Mouse (Mus musculus): ENCODE measurements around the gene Dop1b. TPM values are rescaled to one million over a fixed set of nuclear protein-coding genes. Genes with fewer than 3 reads are reported as not detected.
"Not testable (repeated sequence)": the region's sequence is repeated elsewhere in the genome, so short reads cannot be mapped to it uniquely, and the experiment has no call there.

Dop1b gene
- total RNA-seq (2021), result 10 to 100 TPM; 17.6 to 21.8 TPM
- long read RNA-seq, experiment 1, partial matches to known transcripts, result 0 of 1 reads
- long read RNA-seq, experiment 1, other reads (novel, unspliced or antisense), result 1 of 1 reads
- long read RNA-seq, experiment 2, partial matches to known transcripts, result 1 of 1 reads
- long read RNA-seq, experiment 2, other reads (novel, unspliced or antisense), result 0 of 1 reads

DNA sequence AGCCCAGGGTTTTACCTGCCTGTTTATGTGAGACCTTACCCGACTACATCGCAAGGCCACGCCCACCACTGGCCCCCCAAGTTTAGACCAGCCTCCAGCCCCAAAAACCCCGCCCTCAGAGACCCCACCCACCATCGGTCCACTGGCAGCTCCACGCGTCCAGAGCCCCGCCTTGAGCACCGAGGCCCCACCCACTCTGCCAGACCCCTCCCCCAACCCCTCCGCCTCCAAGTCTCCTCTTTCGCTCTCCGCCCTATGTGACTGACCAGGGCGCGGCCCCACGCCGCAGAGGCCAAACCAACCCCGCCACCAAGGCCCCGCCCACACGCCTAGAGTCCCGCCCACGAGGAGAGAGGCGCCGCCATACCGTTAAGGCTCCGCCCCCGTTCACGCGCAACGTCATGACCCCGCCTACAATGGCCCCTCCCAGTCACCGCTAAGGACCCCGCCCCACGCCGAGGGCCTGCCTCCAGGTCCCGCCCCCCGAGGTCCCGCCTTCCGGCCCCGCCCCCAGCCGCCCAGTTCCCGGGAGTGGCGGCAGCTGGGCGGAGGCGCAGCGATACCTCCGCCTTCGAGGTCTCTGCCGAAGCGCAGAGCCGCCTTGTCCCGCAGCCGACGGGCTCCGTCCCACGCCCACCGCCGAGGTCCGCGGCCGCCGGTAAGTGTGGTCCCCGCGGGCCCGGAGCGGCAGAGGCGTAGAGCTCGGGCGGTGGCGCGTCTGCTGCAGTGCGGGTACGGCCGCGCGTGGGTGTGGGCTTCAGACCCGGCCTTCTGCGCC is at the start of gene Dop1b:
Gene Dop1b, plus strand, starts transcription at position 494 of the 778 bp plus-strand sequence.
- DNase-seq (ENCODE audit: low spot score in 2 of 2), result peak; percentile 99 to 100

DNA sequence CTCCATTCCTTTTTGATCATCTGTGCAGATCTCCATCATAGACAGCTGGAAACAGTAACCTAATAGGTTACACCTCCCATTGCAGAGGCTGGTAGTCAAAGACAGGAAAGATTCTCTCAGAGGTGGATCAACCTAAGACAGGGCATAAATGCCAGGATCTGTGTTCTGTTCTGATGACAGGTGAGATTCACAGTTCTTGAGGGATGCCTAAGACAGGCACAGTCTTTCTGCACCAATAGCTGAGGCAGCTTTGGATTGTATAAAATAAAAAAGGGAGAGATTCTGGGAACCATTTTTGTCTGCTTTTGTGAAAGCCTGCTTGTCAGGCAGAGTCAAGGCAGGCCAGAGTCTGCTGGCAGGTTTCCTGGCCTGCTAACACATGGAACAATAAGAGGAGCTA is 43.7 kb upstream of the Dop1b start:
- DNase-seq (ENCODE audit: low spot score in 2 of 2), result no peak

DNA sequence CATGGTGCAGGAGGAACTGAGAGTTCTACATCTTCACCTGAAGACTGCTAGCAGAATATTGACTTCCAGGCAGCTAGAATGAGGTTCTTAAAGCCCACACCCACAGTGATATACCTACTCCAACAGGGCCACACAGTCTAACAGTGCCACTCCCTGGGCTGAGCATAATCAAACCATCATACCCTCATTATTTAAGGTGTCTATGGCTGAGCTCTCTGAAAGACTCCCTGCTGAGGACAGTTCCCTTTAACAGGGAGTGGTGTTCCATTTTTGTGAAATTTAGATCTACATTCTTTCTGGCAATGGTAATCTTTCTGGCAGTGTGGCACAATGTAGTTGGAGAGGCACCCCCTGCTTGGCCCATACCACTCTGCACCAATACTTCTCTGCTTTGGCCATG is 42.2 kb upstream of the Dop1b start:
- DNase-seq (ENCODE audit: low spot score in 2 of 2), result no peak

DNA sequence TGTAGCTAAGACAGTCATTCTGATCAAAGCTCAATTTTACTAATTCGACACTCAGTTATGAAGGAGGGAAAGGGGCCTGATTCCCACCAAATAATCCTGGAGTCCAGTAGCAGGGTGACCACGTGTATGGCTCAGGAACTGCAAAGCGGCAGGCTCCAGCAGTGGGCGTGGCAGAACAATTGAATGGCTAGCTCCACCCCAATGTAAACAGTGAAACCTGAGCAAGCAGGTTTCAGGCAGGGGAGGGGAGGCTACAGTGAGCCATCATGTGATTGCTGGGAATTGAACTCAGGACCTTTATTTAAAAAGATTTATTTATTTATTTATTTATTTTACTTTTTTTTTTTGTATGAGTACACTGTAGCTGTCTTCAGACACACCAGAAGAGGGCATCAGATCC is 41.2 kb upstream of the Dop1b start:
- not testable (repeated sequence) for DNase-seq (ENCODE audit: low spot score in 2 of 2)

DNA sequence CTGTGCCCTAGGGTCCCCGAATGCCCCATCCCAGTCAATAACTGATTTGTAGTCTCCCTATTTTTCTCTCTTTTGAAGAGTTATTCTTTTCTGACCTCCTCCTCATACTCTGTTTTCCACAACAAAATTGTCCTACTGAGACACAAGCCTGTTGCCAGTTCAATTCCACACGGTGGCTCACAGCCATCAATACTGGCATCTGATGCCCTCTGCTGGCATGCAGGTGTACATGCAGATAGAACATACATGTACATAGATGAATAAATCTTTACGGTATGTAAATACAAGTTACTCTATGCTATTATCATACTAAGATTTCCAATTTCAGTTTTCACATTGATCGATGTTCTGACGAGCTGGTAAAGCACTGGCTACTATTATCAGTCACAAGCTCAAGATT is 40.6 kb upstream of the Dop1b start:
- DNase-seq (ENCODE audit: low spot score in 2 of 2), result no peak

DNA sequence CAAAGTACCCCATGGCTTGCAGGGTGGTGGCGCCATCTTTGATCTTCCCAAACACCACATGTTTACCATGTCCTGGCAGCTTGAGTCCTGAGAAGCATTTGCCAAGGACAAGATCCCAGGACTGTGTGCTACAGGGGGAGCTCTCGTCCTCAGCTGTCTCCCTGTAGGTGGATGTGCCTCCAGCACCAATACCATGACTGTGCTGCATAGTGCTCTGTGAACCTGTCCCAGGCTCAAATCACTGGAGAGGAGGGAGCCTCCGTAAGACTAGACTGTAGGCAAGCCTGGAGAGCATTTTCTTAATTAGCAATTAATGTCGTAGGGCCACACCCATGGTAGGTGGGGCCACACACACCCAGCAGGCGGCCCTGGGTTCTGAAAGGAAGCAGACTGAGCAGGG is 35.3 kb upstream of the Dop1b start:
- DNase-seq (ENCODE audit: low spot score in 2 of 2), result no peak

DNA sequence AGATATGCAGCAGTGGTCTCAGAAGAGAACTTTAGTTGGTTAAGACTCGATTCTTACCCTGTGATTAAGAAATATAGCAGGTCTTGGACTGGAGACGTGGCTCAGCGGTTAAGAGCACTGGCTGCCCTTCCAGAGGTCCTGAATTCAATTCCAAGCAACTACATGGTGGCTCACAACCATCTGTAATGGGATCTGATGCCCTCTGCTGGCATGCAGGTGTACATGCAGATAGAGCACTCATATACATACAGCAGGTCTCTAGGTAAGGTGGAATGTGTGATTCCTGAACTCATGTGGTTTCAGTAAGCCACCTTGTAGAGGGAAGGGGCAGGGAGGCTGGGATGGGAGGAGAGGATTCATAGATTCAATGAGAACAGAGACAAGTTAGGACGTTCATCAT is 33.5 kb upstream of the Dop1b start:
- no peak for DNase-seq (ENCODE audit: low spot score in 2 of 2)

DNA sequence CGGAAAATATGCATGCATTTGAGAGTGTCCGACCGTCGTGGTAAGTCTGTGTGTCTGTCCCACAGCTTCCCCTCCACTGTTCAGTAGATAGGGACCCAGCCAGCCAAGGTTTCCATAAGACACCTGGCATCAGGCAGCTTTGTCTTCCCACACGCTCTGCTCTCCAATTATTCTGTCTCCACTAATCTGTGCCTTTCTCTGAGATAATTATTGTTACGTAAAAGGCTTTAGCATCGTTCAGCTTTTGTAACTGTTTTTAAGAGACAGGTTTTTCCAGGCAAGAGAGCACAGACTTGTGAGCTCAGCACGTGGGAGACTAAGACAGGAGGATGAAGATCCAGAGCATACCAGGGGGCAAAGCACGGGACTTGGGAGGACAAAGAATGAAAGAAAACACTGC is 32.5 kb upstream of the Dop1b start:
- DNase-seq (ENCODE audit: low spot score in 2 of 2), result no peak

DNA sequence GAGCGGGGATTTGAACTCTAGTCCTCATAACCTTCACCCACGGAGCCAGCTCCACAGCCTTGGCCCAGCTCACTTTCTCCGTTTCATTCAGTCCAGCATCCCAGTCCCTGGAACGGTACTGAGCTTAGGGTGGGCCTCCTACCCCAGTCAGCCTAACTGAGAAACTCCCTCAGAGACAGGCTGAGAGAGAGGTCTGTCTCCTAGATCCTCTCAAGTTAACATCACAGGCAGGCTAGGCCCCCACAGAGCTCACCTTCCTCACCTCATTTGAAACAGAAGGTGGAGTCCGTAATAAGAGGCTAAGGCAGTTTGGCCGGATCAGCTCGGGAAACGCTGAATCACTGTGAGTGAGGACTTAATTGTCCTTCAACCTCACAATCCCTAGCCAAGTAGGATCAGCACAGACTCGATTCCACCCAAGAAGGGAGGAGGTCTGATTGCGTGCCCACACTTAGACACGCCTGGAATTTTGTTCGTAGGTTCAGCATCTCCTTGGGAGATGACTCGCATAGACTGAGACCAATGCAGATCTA is 29.5 kb upstream of the Dop1b start:
- no peak for DNase-seq (ENCODE audit: low spot score in 2 of 2)

DNA sequence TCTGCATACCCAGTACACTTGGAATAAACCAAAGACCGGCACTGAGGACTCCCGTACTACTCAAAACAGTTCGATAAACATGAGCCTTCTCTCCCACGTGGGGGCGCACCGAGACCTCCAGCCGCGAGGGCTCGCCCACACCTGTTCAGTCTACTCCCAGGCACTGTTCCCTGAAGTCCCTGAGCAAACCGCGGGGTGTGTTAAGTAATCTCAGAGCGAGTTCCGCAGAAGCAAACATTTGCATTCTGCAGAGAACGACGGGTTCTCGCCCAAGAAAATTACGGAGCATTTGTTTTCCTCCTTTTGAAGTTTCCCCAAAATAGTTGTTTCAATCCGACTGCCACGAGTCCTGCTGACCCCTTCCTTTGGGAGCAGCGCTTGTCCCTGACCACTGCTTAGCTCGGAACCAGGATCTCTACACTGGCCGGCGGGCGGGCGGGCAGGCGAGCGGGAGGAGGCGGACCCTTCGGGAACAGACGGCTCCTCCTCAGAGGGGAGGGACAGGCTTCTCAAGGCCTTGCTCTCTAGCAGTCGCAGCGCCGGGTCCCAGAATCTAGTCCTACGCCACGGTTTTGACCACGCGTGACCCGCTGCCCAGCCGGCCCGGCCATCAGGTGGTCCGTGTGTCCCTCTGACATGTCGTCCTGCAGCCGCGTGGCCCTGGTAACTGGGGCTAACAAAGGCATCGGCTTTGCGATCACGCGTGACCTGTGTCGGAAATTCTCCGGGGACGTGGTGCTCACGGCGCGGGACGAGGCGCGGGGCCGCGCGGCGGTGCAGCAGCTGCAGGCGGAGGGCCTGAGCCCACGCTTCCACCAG is 28.8 kb upstream of the Dop1b start, which contains the start of gene Cbr3:
Gene Cbr3, plus strand, starts transcription at position 527 of the 819 bp plus-strand sequence.
- peak; percentile 67 to 70 for DNase-seq (ENCODE audit: low spot score in 2 of 2)

DNA sequence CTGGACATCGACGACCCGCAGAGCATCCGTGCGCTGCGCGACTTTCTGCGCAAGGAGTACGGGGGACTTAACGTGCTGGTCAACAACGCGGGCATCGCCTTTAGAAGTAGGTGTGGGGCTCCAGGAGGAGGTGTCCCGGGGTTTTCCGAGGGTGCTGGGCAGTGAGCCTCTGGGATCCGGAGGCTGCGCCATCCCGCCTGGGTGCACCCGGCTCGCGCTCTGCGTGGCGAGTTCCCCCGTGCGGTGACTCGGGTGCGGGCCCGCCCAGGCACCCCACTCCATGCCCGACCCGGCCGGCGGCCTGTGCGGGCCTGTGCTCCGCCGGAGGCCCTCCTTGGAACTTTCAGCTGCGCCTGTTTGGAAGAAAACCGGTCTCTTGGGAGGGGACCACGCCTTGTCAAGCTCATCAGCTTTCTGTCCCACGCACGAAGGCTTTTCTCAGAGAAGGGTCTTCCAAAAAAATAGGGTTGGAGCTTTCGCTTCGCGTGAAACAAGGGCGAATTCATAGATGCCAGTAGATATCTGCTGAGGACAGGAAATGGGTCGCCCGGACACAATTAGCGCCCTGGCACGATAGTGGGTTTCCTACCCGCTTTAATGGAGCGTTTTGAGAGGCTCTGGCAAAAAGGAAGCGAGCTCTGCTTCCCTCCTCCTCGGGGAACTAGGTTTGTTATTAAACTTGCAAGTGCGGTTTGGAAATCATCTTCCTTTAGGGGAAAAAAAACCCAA is 28.0 kb upstream of the Dop1b start:
- peak; percentile 36 to 43 for DNase-seq (ENCODE audit: low spot score in 2 of 2)

DNA sequence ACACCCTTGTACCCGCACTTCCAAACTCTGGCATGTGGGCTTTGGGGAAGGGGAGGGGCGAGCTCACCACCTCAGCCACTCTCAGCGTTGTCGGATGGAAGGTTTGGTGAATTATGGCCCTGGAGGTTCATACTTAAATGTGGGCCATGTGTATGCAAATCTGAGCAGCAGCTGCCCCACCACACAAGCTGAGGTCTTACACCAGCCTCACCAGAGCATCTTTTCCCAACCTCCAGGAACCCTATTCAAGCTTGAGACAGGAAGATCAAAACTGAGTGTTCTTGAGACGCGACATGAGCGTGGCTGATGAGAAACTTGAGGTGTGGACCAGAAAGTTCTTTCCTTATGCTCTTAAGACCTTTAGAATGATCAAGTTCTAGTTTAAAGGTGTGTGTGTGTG is 27.3 kb upstream of the Dop1b start:
- DNase-seq (ENCODE audit: low spot score in 2 of 2), result no peak

DNA sequence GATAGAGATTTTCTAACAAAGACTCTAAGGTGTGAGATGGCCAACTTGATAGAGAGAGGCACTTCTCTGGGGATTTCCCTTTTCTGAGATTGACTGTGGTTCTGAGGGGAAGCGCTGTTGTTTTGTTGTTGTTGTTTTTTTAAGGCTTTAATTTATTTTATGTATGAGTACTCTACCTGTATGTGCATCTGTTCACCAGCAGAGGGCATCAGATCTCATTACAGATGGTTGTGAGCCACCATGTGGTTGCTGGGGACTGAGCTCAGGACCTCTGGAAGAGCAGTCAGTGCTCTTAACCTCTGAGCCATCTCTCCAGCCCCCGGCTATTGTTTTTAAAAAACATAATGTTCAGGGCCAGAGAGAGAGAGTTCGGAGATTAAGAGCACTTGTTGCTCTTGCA is 25.9 kb upstream of the Dop1b start:
- not testable (repeated sequence) for DNase-seq (ENCODE audit: low spot score in 2 of 2)

DNA sequence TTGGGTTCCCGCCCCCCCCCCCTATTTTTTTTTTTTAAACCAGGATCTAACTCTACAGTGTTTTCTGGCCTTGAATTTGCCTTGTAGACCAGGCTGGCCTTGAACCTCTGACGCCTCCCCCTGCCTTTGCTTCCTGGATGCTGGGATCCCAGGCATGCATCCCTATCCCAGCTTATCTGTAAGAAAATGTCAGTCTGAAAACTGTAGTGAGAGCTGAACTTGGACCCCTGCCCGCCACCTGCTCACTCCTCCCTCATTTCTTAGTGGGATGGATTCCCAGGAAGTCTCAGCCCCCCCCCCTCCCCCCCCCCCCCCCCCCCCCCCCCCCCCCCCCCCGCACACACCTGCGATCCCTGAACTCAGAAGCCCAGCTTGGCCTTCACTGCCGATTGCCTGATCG is 25.3 kb upstream of the Dop1b start:
- DNase-seq (ENCODE audit: low spot score in 2 of 2), result no peak

DNA sequence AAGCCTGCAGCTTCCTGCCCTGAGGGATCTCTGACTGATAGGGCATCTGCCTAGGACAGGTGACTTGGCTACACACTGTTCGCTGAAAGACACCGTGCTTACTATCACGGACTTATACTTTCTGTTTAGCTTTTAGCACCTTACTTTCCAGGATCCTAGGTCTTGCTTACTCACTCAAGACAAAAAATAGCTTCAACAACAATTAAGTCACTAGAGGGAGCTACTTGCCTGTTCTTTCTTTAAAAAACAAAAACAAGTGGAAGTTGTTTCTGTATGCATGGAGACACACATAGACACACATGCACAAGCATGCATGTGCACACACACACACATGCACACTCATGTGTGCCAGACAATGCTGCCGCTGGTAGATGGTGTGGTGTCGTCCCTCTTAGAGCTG is 24.8 kb upstream of the Dop1b start:
- no peak for DNase-seq (ENCODE audit: low spot score in 2 of 2)

DNA sequence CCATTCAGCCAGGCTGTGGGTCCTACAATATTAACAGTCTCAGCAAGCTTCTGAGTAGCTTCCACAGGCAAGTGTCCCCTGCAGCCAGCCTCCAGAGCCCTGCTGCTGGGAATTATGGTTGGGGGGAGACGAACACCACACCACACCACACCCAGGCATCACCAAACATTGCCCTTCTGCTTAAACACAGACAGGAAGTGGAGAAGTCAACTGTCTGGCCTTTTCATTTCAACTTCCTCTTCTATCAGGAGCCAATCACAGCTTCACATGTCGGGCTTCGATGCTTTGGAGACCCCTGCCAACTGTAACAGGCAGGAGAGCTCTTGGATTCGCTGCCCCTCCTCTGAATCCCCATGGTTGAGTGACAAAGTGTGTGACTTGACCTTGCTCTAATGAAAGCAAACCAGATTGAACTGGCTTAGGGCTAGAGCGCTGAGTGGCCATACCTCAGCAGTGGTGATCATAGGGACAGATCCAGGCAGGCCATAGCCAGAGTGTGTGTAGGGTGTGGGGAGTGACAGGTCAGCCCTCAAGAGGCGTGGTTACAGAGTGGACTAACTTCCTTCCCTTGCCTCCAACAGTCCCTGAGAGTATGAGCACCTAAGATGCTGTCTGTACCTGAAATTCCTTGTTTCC is 20.4 kb upstream of the Dop1b start:
- no peak for DNase-seq (ENCODE audit: low spot score in 2 of 2)

DNA sequence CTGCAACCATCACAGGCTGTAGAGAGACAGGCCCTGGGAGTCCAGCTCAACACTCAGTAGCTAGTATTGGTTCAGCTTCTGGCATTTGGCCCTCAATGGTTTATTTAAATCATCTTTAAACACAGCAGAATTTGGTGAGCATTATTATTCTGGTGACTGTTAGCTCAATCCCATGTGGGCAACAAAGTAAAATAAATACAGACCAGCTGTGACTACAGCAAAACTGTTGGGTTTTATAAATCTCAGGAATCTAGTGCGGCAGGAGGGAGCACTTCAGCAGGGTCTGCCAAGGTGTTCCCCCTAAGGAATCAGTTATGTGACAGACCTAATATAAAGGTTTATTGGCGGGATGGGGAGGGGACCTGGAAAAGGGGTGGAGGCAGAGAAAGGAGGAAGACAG is 19.0 kb upstream of the Dop1b start:
- no peak for DNase-seq (ENCODE audit: low spot score in 2 of 2)

DNA sequence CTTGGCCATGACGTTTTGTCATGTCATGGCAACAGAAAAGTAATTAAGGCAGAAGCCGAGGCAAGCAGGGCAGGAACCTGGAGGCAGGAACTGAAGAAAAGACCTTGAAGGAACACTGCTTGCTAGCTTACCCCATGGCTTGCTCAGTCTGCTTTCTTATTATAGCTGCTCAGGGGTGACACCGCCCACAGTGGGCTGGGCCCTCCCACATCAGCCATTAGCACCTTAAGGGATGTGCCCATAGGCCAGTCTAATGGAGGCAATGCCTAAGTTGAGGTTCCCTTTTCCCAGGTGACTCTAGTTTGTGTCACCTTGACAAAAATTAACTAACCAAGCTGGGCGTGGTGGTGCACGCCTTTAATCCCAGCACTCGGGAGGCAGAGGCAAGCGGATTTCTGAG is 4.6 kb upstream of the Dop1b start:
- DNase-seq (ENCODE audit: low spot score in 2 of 2), result no peak

DNA sequence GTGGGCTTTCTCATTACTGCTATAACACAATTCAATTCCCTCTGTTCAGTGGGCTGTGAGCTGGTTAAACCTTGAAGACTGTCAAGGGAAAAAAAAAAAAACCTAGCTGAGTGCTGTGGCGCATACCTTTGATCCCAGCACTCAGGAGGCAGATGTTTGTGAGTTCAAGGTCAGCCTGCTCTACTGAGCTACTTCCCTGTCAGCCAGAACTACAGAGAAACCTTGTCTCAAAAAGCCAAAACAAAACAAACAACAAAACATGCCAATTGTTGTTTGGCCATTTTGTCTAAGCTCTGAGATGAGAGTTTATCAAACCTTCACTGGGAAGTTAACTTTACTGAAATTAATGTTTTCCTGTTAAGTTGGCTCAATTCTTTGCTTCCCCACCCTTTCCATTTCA is 2.5 kb upstream of the Dop1b start:
- DNase-seq (ENCODE audit: low spot score in 2 of 2), result no peak

DNA sequence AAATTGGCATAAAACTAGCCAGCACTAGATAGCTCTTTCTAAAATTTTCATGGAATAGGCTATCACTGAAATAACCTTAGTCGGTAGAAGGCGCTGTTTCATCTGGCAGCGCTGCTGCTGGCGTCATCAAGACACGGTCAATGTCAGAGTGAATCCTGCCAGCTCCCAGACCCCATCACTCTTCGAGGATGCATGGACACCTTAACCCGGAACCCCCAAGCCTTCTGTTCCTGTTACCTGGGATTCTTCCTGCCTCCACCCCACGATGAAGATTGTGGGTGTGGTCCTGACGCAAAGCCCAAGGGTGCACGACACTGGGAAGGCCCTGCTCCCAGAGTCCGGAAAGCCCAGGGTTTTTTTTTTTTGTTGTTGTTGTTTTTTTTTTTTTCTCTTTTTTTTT is 780 bp upstream of the Dop1b start:
- DNase-seq (ENCODE audit: low spot score in 2 of 2), result peak; percentile 58 to 64

Data from adrenal gland, adult 18-20 months (tissue).